Mouse (Mus musculus): ENCODE measurements around the gene Rtn4rl1. TPM values are rescaled to one million over a fixed set of nuclear protein-coding genes. Genes with fewer than 3 reads are reported as not detected.
A peak's percentile ranks its signal among the peaks of the same experiment; 100 is the strongest.
"Not testable (repeated sequence)": the region's sequence is repeated elsewhere in the genome, so short reads cannot be mapped to it uniquely, and the experiment has no call there.

Rtn4rl1 gene
- polyA plus RNA-seq, 1 experiment from 2014 or later: 2.4 TPM

DNA sequence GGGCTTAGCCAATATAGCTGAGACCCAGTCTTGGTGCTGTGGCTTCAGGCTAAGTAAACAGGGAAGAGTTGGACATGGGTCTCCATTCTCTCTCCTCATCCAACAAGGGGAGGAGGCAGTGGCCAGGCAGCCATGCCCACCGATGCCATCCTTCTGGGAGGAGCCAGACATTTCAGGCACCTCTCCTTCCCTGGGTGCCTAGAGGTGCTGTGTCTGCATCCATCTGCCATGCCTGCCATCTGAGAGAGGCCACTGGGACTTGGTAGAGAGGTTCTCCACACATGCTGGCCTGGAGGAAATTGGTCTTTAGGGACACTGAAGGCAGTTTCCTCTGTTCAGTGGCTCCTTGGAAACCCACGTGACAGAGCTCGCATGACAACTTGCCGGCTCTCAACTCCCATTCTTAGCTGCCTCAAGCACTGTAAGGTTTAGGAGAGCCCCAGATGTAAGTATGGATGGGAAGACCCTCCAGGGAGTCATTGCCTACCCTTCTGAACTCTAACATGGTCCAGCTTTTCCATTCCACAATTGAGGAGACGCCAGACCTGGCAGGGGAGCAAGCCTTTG, 86.9 kb downstream of the Rtn4rl1 start:
- no peak for ATAC-seq (ENCODE audit: low FRiP score)
- H3K4me1 ChIP-seq (replicated peaks; ENCODE audit: control insufficient read depth, insufficient read depth, low read length): peaks cover 16% of the 10 kb centered on the region; the same call in 1 of the 2 replicates
- H3K4me2 ChIP-seq (replicated peaks; ENCODE audit: low read depth, low read length): no peak overlapping the region
- H3K9ac ChIP-seq (ENCODE audit: low read depth, low read length): no peak overlapping the region
- H3K4me3 ChIP-seq (ENCODE audit: low read depth, low read length): no peak overlapping the region
- DNase-seq (ENCODE audit: low spot score): no peak
- 46% methylated on average over 5 of the region's 5 CpGs for WGBS
- no peaks in the 10 kb centered on the region for H3K9me3 ChIP-seq (ENCODE audit: control insufficient read depth, low read length)
- H3K27ac ChIP-seq (ENCODE audit: low read depth, low read length): no peak overlapping the region
- H3K27me3 ChIP-seq (ENCODE audit: control insufficient read depth, insufficient read depth, low read length): peaks cover 27% of the 10 kb centered on the region
- H3K36me3 ChIP-seq (ENCODE audit: control insufficient read depth, insufficient read depth, low read length): no peaks in the 10 kb centered on the region

DNA sequence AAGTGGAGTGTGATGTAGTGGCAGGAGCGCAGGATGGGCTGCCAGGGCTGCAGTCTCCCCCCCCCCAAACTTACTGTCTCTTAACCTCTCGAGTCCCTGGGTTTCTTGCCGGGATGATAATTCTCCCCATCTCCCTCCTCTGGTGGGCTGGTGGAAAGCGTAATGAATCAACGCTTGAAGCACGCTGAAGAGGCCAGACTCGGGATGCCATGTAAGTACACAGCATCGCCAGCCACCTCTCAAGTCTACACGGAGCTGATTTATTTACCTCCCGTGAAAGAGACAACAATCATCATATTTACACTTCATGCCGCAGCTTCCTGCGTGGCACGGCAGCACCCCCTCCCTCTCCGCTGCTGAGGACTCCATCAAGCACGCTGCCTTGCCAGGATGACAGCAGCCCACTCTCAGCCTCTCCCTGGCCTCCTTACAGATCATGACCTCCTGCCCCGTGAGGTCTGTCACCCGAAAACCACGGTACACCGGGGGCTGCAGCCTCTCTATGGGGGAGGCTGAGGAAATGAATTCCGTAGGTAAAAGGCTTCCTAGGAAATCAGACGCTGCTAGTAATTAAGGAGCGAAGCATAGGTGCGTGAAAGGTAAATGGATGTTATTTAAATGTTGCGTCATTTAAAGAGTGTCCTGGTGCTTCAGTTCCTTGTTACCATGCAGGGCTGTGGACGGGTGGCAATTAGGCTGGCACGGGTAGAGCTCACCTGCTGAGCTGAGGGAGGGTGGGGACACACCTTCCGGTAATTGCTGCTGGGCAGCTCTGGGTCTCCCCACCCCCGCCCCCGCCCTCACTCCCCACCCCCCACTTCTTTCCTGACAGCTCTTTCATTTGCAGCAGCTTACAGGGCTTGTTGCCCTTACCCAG, 88.0 kb downstream of the Rtn4rl1 start:
- Histone ChIP-seq H3K9ac (ENCODE audit: low read depth, low read length) (no peak overlapping the region), H3K27ac (ENCODE audit: low read depth, low read length) (no peak overlapping the region), H3K36me3 (ENCODE audit: control insufficient read depth, insufficient read depth, low read length) (no peaks in the 10 kb centered on the region), H3K27me3 (ENCODE audit: control insufficient read depth, insufficient read depth, low read length) (peaks cover 27% of the 10 kb centered on the region), H3K4me3 (ENCODE audit: low read depth, low read length) (no peak overlapping the region), H3K4me2 (replicated peaks; ENCODE audit: low read depth, low read length) (peak overlapping the region; percentile 8; the same call in 1 of the 2 replicates), H3K4me1 (replicated peaks; ENCODE audit: control insufficient read depth, insufficient read depth, low read length) (peaks cover 16% of the 10 kb centered on the region; the same call in 1 of the 2 replicates), H3K9me3 (ENCODE audit: control insufficient read depth, low read length) (no peaks in the 10 kb centered on the region)
- ATAC-seq (ENCODE audit: low FRiP score) (no peak), DNase-seq (ENCODE audit: low spot score) (no peak)
- WGBS: 4% methylated on average over 29 of the region's 29 CpGs

GRCm38 (mm10) chr11:75282496-75283120, 89.0 kb downstream of the Rtn4rl1 start:
- Histone ChIP-seq H3K4me1 (replicated peaks; ENCODE audit: control insufficient read depth, insufficient read depth, low read length) (peaks cover 16% of the 10 kb centered on the region; the same call in 1 of the 2 replicates), H3K27ac (ENCODE audit: low read depth, low read length) (no peak overlapping the region), H3K9me3 (ENCODE audit: control insufficient read depth, low read length) (no peaks in the 10 kb centered on the region), H3K36me3 (ENCODE audit: control insufficient read depth, insufficient read depth, low read length) (no peaks in the 10 kb centered on the region), H3K4me3 (ENCODE audit: low read depth, low read length) (no peak overlapping the region), H3K27me3 (ENCODE audit: control insufficient read depth, insufficient read depth, low read length) (peaks cover 27% of the 10 kb centered on the region), H3K4me2 (replicated peaks; ENCODE audit: low read depth, low read length) (no peak overlapping the region), H3K9ac (ENCODE audit: low read depth, low read length) (no peak overlapping the region)
- no peak for ATAC-seq (ENCODE audit: low FRiP score)
- no peak for DNase-seq (ENCODE audit: low spot score)
- WGBS: 9% methylated on average over 13 of the region's 13 CpGs

DNA sequence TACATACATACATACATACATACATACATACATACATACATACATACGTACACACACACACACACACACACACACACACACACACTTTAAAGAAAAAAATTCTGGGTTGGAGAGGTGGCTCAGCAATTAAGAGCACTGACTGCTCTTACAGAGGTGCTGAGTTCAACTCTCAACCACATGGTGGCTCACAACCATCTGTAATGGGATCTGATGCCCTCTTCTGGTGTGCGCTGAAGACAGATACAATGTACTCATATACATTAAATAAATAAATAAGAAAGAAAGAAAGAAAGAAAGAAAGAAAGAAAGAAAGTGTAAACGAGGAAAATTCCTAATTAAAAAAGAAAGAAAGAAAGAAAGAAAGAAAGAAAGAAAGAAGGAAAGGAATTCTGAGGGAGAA, 90.2 kb downstream of the Rtn4rl1 start:
- ATAC-seq (ENCODE audit: low FRiP score); H3K9ac ChIP-seq (ENCODE audit: low read depth, low read length); H3K4me2 ChIP-seq (replicated peaks; ENCODE audit: low read depth, low read length); H3K9me3 ChIP-seq (ENCODE audit: control insufficient read depth, low read length); H3K4me3 ChIP-seq (ENCODE audit: low read depth, low read length); DNase-seq (ENCODE audit: low spot score); H3K27ac ChIP-seq (ENCODE audit: low read depth, low read length); H3K36me3 ChIP-seq (ENCODE audit: control insufficient read depth, insufficient read depth, low read length): not testable (repeated sequence)
- peaks cover 27% of the 10 kb centered on the region for H3K27me3 ChIP-seq (ENCODE audit: control insufficient read depth, insufficient read depth, low read length)
- 73% methylated on average over 3 of the region's 3 CpGs for WGBS
- peaks cover 16% of the 10 kb centered on the region; the same call in 1 of the 2 replicates for H3K4me1 ChIP-seq (replicated peaks; ENCODE audit: control insufficient read depth, insufficient read depth, low read length)

DNA sequence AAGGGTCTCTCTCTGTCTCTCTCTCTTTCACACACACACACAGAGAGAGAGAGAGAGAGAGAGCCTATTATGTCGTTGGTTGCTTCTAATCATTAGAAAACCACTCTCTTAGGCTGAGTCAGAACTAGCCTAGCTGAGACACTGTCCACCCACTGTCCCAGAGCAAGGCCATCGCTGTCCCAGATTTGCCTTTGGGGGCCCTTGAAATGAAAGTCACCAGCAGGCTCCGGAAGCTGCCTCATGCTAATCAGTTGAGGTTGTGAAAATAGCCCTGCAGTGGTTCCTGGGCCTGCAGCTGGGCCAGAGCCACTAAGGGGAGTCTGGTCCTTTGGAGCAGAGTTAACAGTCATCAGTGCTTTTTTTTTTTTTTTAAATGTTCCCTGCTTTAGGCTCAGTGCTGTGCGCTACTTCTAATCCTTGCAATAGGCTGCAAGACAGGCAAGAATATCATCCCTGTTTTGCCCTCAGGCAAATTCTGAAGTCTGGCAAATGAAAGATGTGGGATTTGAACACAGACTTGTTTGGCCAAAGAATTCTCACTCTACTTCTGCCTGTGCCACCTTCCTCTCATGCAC, 92.4 kb downstream of the Rtn4rl1 start:
- 52% methylated on average over 4 of the region's 4 CpGs for WGBS
- H3K4me2 ChIP-seq (replicated peaks; ENCODE audit: low read depth, low read length): no peak overlapping the region
- no peak overlapping the region for H3K4me3 ChIP-seq (ENCODE audit: low read depth, low read length)
- no peak overlapping the region for H3K27ac ChIP-seq (ENCODE audit: low read depth, low read length)
- H3K9ac ChIP-seq (ENCODE audit: low read depth, low read length): no peak overlapping the region
- ATAC-seq (ENCODE audit: low FRiP score) (no peak), DNase-seq (ENCODE audit: low spot score) (no peak)
- no peaks in the 10 kb centered on the region for H3K36me3 ChIP-seq (ENCODE audit: control insufficient read depth, insufficient read depth, low read length)
- peaks cover 23% of the 10 kb centered on the region for H3K27me3 ChIP-seq (ENCODE audit: control insufficient read depth, insufficient read depth, low read length)
- H3K9me3 ChIP-seq (ENCODE audit: control insufficient read depth, low read length): no peaks in the 10 kb centered on the region
- peaks cover 9% of the 10 kb centered on the region; the same call in 1 of the 2 replicates for H3K4me1 ChIP-seq (replicated peaks; ENCODE audit: control insufficient read depth, insufficient read depth, low read length)

- ATAC-seq (ENCODE audit: low FRiP score) (no peak), DNase-seq (ENCODE audit: low spot score) (no peak)
- Histone ChIP-seq H3K4me1 (replicated peaks; ENCODE audit: control insufficient read depth, insufficient read depth, low read length) (peaks cover 8% of the 10 kb centered on the region; the same call in 1 of the 2 replicates), H3K27ac (ENCODE audit: low read depth, low read length) (no peak overlapping the region), H3K9me3 (ENCODE audit: control insufficient read depth, low read length) (no peaks in the 10 kb centered on the region), H3K4me3 (ENCODE audit: low read depth, low read length) (no peak overlapping the region), H3K9ac (ENCODE audit: low read depth, low read length) (no peak overlapping the region), H3K4me2 (replicated peaks; ENCODE audit: low read depth, low read length) (no peak overlapping the region), H3K27me3 (ENCODE audit: control insufficient read depth, insufficient read depth, low read length) (peaks cover 17% of the 10 kb centered on the region), H3K36me3 (ENCODE audit: control insufficient read depth, insufficient read depth, low read length) (no peaks in the 10 kb centered on the region)
- 89% methylated on average over 4 of the region's 4 CpGs for WGBS
Observed at GRCm38 (mm10) chr11:75286868-75287267, 93.3 kb downstream of the Rtn4rl1 start.

DNA sequence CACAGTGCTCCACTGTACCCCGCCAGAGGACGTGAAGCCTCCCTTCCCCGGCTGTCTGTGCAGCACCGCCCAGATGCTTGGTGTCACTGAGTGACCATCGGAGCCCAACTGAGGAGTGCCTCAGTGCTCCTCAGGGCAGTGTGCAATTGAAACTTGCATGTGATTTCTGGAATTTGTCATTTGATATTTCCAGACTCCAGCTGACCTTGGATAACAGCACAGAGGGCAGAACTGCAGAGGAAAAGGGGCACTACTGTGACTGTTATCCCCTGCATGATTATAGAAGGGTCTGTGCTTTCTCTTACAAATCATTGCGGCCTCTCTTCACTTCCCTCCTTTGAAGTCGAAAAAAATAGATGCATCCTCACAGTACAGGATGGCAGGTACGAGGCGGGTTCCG, 94.4 kb downstream of the Rtn4rl1 start:
- Histone ChIP-seq H3K27ac (ENCODE audit: low read depth, low read length) (no peak overlapping the region), H3K4me3 (ENCODE audit: low read depth, low read length) (no peak overlapping the region), H3K9ac (ENCODE audit: low read depth, low read length) (no peak overlapping the region), H3K4me2 (replicated peaks; ENCODE audit: low read depth, low read length) (no peak overlapping the region), H3K4me1 (replicated peaks; ENCODE audit: control insufficient read depth, insufficient read depth, low read length) (peaks cover under 1% of the 10 kb centered on the region; the same call in 1 of the 2 replicates), H3K9me3 (ENCODE audit: control insufficient read depth, low read length) (no peaks in the 10 kb centered on the region), H3K36me3 (ENCODE audit: control insufficient read depth, insufficient read depth, low read length) (no peaks in the 10 kb centered on the region), H3K27me3 (ENCODE audit: control insufficient read depth, insufficient read depth, low read length) (peaks cover 9% of the 10 kb centered on the region)
- 74% methylated on average over 10 of the region's 10 CpGs for WGBS
- no peak for ATAC-seq (ENCODE audit: low FRiP score)
- no peak for DNase-seq (ENCODE audit: low spot score)

GRCm38 (mm10) chr11:75288517-75288916, 94.9 kb downstream of the Rtn4rl1 start:
- WGBS: 92% methylated on average over 8 of the region's 8 CpGs
- ATAC-seq (ENCODE audit: low FRiP score): no peak

More at GRCm38 (mm10) chr11:75288517-75288916, 94.9 kb downstream of the Rtn4rl1 start:
- no peaks in the 10 kb centered on the region for H3K36me3 ChIP-seq (ENCODE audit: control insufficient read depth, insufficient read depth, low read length)
- no peak overlapping the region for H3K9ac ChIP-seq (ENCODE audit: low read depth, low read length)
- DNase-seq (ENCODE audit: low spot score): no peak
- no peak overlapping the region for H3K27ac ChIP-seq (ENCODE audit: low read depth, low read length)
- H3K4me2 ChIP-seq (replicated peaks; ENCODE audit: low read depth, low read length): no peak overlapping the region
- H3K27me3 ChIP-seq (ENCODE audit: control insufficient read depth, insufficient read depth, low read length): 0 out of 2 replicates have a peak, but pooled peaks cover 5% of the 10 kb centered on the region
- H3K4me1 ChIP-seq (replicated peaks; ENCODE audit: control insufficient read depth, insufficient read depth, low read length): no peaks in the 10 kb centered on the region
- no peaks in the 10 kb centered on the region for H3K9me3 ChIP-seq (ENCODE audit: control insufficient read depth, low read length)
- no peak overlapping the region for H3K4me3 ChIP-seq (ENCODE audit: low read depth, low read length)
